Mouse (Mus musculus) hindbrain, embryonic 14.5 days (tissue): ENCODE results near the gene Gm7929. TPM values are rescaled to one million over a fixed set of nuclear protein-coding genes. Genes with fewer than 3 reads are reported as not detected.
"Not testable (repeated sequence)": the region's sequence is repeated elsewhere in the genome, so short reads cannot be mapped to it uniquely, and the experiment has no call there.

Source experiments
- ATAC-seq: fragments of 200-750 bp; cut with Nextera tagmentation; 2 replicates; pipeline ENCODE4 v1.8.0; 2017; ENCODE audit warnings: moderate number of reproducible peaks, mild to moderate bottlenecking, moderate TSS enrichment, moderate library complexity; ENCODE audit not compliant: low FRiP score
- DNase-seq: peaks from one replicate; pipeline ENCODE4 v3.0.0-alpha.2; 2015; ENCODE audit warnings: low spot score
- H3K27ac ChIP-seq: fragments of 300-500 bp; sonication (generic); 2 replicates; pipeline ENCODE4 v1.5.1; 2014; ENCODE audit warnings: mild to moderate bottlenecking, moderate library complexity
- H3K27me3 ChIP-seq: fragments of 300-500 bp; sonication (generic); 2 replicates; pipeline ENCODE4 v1.6.1; 2014; ENCODE audit warnings: mild to moderate bottlenecking, low read length, mixed read lengths; ENCODE audit not compliant: control insufficient read depth, insufficient read depth
- H3K36me3 ChIP-seq: fragments of 300-500 bp; sonication (generic); replicated peaks from 2 replicates; pipeline ENCODE4 v1.6.1; 2014; ENCODE audit not compliant: control insufficient read depth, insufficient read depth
- H3K4me1 ChIP-seq: fragments of 300-500 bp; sonication (generic); replicated peaks from 2 replicates; pipeline ENCODE4 v1.6.1; 2014; ENCODE audit warnings: antibody characterized with exemption, low read length, mixed read lengths; ENCODE audit not compliant: control insufficient read depth, insufficient read depth
- H3K4me2 ChIP-seq: fragments of 300-500 bp; sonication (generic); replicated peaks from 2 replicates; pipeline ENCODE4 v1.6.1; 2014; ENCODE audit warnings: mild to moderate bottlenecking, moderate library complexity
- H3K4me3 ChIP-seq: fragments of 300-500 bp; sonication (generic); replicated peaks from 2 replicates; pipeline ENCODE4 v1.5.1; 2014; ENCODE audit warnings: mild to moderate bottlenecking, low read length
- H3K9ac ChIP-seq: fragments of 300-500 bp; sonication (generic); 2 replicates; pipeline ENCODE4 v1.6.1; 2014
- H3K9me3 ChIP-seq: fragments of 300-500 bp; sonication (generic); 2 replicates; pipeline ENCODE4 v1.6.1; 2016; ENCODE audit warnings: low read length; ENCODE audit not compliant: control insufficient read depth
- WGBS: fragments of 180-500 bp; shearing (Covaris S2); extraction: QIAGEN DNeasy Blood & Tissue Kit; methylation state at CpG from one replicate; pipeline ENCODE4 v1.1.7; 2014; 5-methylcytosine and 5-hydroxymethylcytosine counted together
- polyA plus RNA-seq: library from polyadenylated mRNA; unstranded; fragments of >200 nt; fragmentation: Nextera tagmentation; extraction: Ambion mirVana; gene quantifications from 2 replicates; pipeline ENCODE4 v1.2.1, GENCODE M21; 2014

Gene Gm7929
- not detected in 2 replicates for polyA plus RNA-seq

GRCm38 (mm10) chr14:41750514-41750913, at the start of gene Gm7929:
Gene Gm7929, minus strand, starts transcription at chr14:41750614.
- H3K36me3 ChIP-seq, H3K27ac ChIP-seq, H3K4me1 ChIP-seq, H3K27me3 ChIP-seq, H3K4me2 ChIP-seq, H3K9ac ChIP-seq, DNase-seq, ATAC-seq, H3K4me3 ChIP-seq, H3K9me3 ChIP-seq: not testable (repeated sequence)
- no CpG with 5 or more reads among the region's 1 CpGs for WGBS

GRCm38 (mm10) chr14:41772341-41772740, 21.9 kb upstream of the Gm7929 start, which contains the start of gene Gm47189:
Gene Gm47189, minus strand, starts transcription at chr14:41772441.
- not testable (repeated sequence) for ATAC-seq, H3K9ac ChIP-seq, H3K9me3 ChIP-seq, H3K4me2 ChIP-seq, DNase-seq, H3K36me3 ChIP-seq, H3K4me1 ChIP-seq, H3K4me3 ChIP-seq, H3K27ac ChIP-seq, H3K27me3 ChIP-seq

- not testable (repeated sequence) for DNase-seq, H3K4me2 ChIP-seq, H3K27ac ChIP-seq, ATAC-seq, H3K9me3 ChIP-seq, H3K36me3 ChIP-seq, H3K4me3 ChIP-seq, H3K4me1 ChIP-seq, H3K27me3 ChIP-seq, H3K9ac ChIP-seq
- WGBS, result 68% methylated on average over 2 of the region's 3 CpGs
Observed at GRCm38 (mm10) chr14:41755931-41756330, 5.5 kb upstream of the Gm7929 start.

- not testable (repeated sequence) for H3K9me3 ChIP-seq, ATAC-seq, H3K27ac ChIP-seq, H3K36me3 ChIP-seq, H3K4me3 ChIP-seq, DNase-seq, H3K9ac ChIP-seq, H3K27me3 ChIP-seq, H3K4me1 ChIP-seq, H3K4me2 ChIP-seq
- WGBS, result 78% methylated on average over 15 of the region's 17 CpGs
Observed at GRCm38 (mm10) chr14:41723437-41723836, 27.0 kb downstream of the Gm7929 start.

- not testable (repeated sequence) for H3K4me3 ChIP-seq, H3K27me3 ChIP-seq, ATAC-seq, DNase-seq, H3K9me3 ChIP-seq, H3K4me1 ChIP-seq, H3K27ac ChIP-seq, H3K4me2 ChIP-seq, H3K9ac ChIP-seq, H3K36me3 ChIP-seq
- WGBS, result 91% methylated on average over 1 of the region's 1 CpGs
Observed at GRCm38 (mm10) chr14:41717180-41717579, 33.2 kb downstream of the Gm7929 start.

GRCm38 (mm10) chr14:41701785-41702184, 48.6 kb downstream of the Gm7929 start, which contains the start of gene Gm8068:
Gene Gm8068, minus strand, starts transcription at chr14:41701885.
- H3K27ac ChIP-seq, H3K4me3 ChIP-seq, H3K4me1 ChIP-seq, H3K9me3 ChIP-seq, H3K27me3 ChIP-seq, H3K9ac ChIP-seq, H3K4me2 ChIP-seq, H3K36me3 ChIP-seq, DNase-seq, ATAC-seq: not testable (repeated sequence)
- no CpG with 5 or more reads among the region's 3 CpGs for WGBS

Other genes starting within 250 kb of the Gm7929 start
- not detected in 2 replicates for gene Gm7970, start 195.0 kb downstream of the Gm7929 start, polyA plus RNA-seq
- gene 1700049E17Rik2, start 177.4 kb downstream of the Gm7929 start, polyA plus RNA-seq, result not detected in 2 replicates
- gene Gm3072, start 126.0 kb downstream of the Gm7929 start, polyA plus RNA-seq, result not detected in 2 replicates
- gene Gm3676, start 104.1 kb downstream of the Gm7929 start, polyA plus RNA-seq, result not detected in 2 replicates
- not detected in 2 replicates for gene Gm8068, start 48.7 kb downstream of the Gm7929 start, polyA plus RNA-seq
- gene Gm47189, start 21.8 kb upstream of the Gm7929 start, polyA plus RNA-seq, result not detected in 2 replicates
- gene Gm7980, start 156.7 kb upstream of the Gm7929 start, polyA plus RNA-seq, result not detected in 2 replicates
- gene 1700049E17Rik1, start 174.3 kb upstream of the Gm7929 start, polyA plus RNA-seq, result not detected in 2 replicates
- gene 1700024B05Rik, start 193.4 kb upstream of the Gm7929 start, polyA plus RNA-seq, result not detected in 2 replicates
- not detected in 2 replicates for gene Gm6401, start 217.3 kb upstream of the Gm7929 start, polyA plus RNA-seq
- gene Gm3543, start 232.7 kb upstream of the Gm7929 start, polyA plus RNA-seq, result not detected in 2 replicates